Mouse (Mus musculus): ENCODE measurements around the gene Rbfox2. TPM values are rescaled to one million over a fixed set of nuclear protein-coding genes. Genes with fewer than 3 reads are reported as not detected.

Rbfox2 gene
- total RNA-seq, 2 experiments from 2014 or later, result 104 to 121 TPM

- intact Hi-C loops (cut with DNase I; ENCODE audit: low total_unique reads), result loop anchor here (2.0 kb wide), 1 partner anchor 35 kb away; no protein-coding TSS in a partner anchor
- DNase-seq, result no peak
These were observed 62.8 kb downstream of the Rbfox2 start for GRCm38 (mm10) chr15:77243876-77244560.

GRCm38 (mm10) chr15:77240607-77241006 lies 66.2 kb downstream of the Rbfox2 start:
- no peak for DNase-seq
- intact Hi-C loops (cut with DNase I; ENCODE audit: low total_unique reads), result no loop called here

GRCm38 (mm10) chr15:77239564-77239963 lies 67.2 kb downstream of the Rbfox2 start:
- intact Hi-C loops (cut with DNase I; ENCODE audit: low total_unique reads), result no loop called here
- no peak for DNase-seq

GRCm38 (mm10) chr15:77237661-77238060 lies 69.1 kb downstream of the Rbfox2 start:
- no peak for DNase-seq
- intact Hi-C loops (cut with DNase I; ENCODE audit: low total_unique reads), result no loop called here

GRCm38 (mm10) chr15:77236055-77236567 lies 70.7 kb downstream of the Rbfox2 start:
- no peak for DNase-seq
- intact Hi-C loops (cut with DNase I; ENCODE audit: low total_unique reads), result no loop called here

GRCm38 (mm10) chr15:77235551-77235950 lies 71.3 kb downstream of the Rbfox2 start:
- intact Hi-C loops (cut with DNase I; ENCODE audit: low total_unique reads), result no loop called here
- DNase-seq, result no peak

- intact Hi-C loops (cut with DNase I; ENCODE audit: low total_unique reads), result no loop called here
- no peak for DNase-seq
These were observed 72.5 kb downstream of the Rbfox2 start for GRCm38 (mm10) chr15:77234296-77234695.

- no peak for DNase-seq
- intact Hi-C loops (cut with DNase I; ENCODE audit: low total_unique reads), result no loop called here
These were observed 76.7 kb downstream of the Rbfox2 start for GRCm38 (mm10) chr15:77230144-77230543.

GRCm38 (mm10) chr15:77226831-77227354 lies 79.9 kb downstream of the Rbfox2 start:
- DNase-seq, result peak; percentile 32
- intact Hi-C loops (cut with DNase I; ENCODE audit: low total_unique reads), result loop anchor here (5.0 kb wide), 1 partner anchor 130 kb away; no protein-coding TSS in a partner anchor

GRCm38 (mm10) chr15:77225858-77226257 lies 80.9 kb downstream of the Rbfox2 start:
- intact Hi-C loops (cut with DNase I; ENCODE audit: low total_unique reads), result loop anchor here (5.0 kb wide), 1 partner anchor 131 kb away; no protein-coding TSS in a partner anchor
- no peak for DNase-seq

- intact Hi-C loops (cut with DNase I; ENCODE audit: low total_unique reads), result loop anchor here (5.0 kb wide), 1 partner anchor 132 kb away; no protein-coding TSS in a partner anchor
- peak; percentile 35 for DNase-seq
These were observed 81.5 kb downstream of the Rbfox2 start for GRCm38 (mm10) chr15:77225274-77225673.

GRCm38 (mm10) chr15:77220833-77221232 lies 86.0 kb downstream of the Rbfox2 start:
- DNase-seq, result no peak
- intact Hi-C loops (cut with DNase I; ENCODE audit: low total_unique reads), result no loop called here

GRCm38 (mm10) chr15:77220137-77220536 lies 86.7 kb downstream of the Rbfox2 start:
- intact Hi-C loops (cut with DNase I; ENCODE audit: low total_unique reads), result no loop called here
- DNase-seq, result peak; percentile 43

- intact Hi-C loops (cut with DNase I; ENCODE audit: low total_unique reads), result loop anchor here (5.0 kb wide), 1 partner anchor 62 kb away; no protein-coding TSS in a partner anchor
- no peak for DNase-seq
These were observed 87.2 kb downstream of the Rbfox2 start for GRCm38 (mm10) chr15:77219571-77219970.

GRCm38 (mm10) chr15:77218007-77218406 lies 88.8 kb downstream of the Rbfox2 start:
- intact Hi-C loops (cut with DNase I; ENCODE audit: low total_unique reads), result loop anchor here (5.0 kb wide), 1 partner anchor 61 kb away; no protein-coding TSS in a partner anchor
- DNase-seq, result no peak

GRCm38 (mm10) chr15:77217523-77217922 lies 89.3 kb downstream of the Rbfox2 start:
- intact Hi-C loops (cut with DNase I; ENCODE audit: low total_unique reads), result loop anchor here (5.0 kb wide), 1 partner anchor 60 kb away; no protein-coding TSS in a partner anchor
- peak; percentile 19 for DNase-seq

- no peak for DNase-seq
- intact Hi-C loops (cut with DNase I; ENCODE audit: low total_unique reads), result loop anchor here (5.0 kb wide), 1 partner anchor 59 kb away; no protein-coding TSS in a partner anchor
These were observed 90.1 kb downstream of the Rbfox2 start for GRCm38 (mm10) chr15:77216704-77217103.

- intact Hi-C loops (cut with DNase I; ENCODE audit: low total_unique reads), result loop anchor here (5.0 kb wide), 1 partner anchor 58 kb away; no protein-coding TSS in a partner anchor
- peak; percentile 47 for DNase-seq
These were observed 91.5 kb downstream of the Rbfox2 start for GRCm38 (mm10) chr15:77215178-77215800.

- intact Hi-C loops (cut with DNase I; ENCODE audit: low total_unique reads), result loop anchor here (5.0 kb wide), 1 partner anchor 57 kb away; no protein-coding TSS in a partner anchor
- DNase-seq, result peak; percentile 73
These were observed 92.2 kb downstream of the Rbfox2 start for GRCm38 (mm10) chr15:77214410-77215107.
